Mouse (Mus musculus) spleen, adult 12 weeks (tissue): ENCODE data around the gene Rora.

Source experiments
- DNase-seq: peaks from one replicate; pipeline ENCODE4 v3.0.0; 2022; ENCODE audit warnings: low spot score

Rora gene

DNA sequence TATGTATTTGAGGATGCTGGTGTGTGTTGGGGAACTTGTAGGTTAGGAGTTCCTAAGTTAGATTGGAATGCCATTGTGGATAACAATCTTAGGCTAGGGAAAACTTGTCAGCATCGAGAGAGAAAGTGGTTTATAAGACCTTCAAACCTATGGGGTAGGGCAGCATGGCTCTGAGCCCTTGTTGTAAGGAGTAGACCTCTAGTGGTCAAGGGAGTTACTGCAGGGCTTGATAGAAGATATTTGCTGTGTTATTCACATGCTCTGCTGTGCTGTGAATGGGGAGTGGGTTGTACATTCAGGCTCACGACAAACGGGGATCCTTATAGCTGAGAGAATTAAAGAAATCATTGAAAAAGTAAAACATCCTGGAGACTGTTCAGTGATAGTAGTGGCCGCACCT lies 35.8 kb downstream of the Rora start:
- DNase-seq: no peak

GRCm38 (mm10) chr9:68694889-68695495 lies 41.4 kb downstream of the Rora start:
- DNase-seq: no peak

- DNase-seq: no peak
Measured at GRCm38 (mm10) chr9:68695496-68695969, 41.9 kb downstream of the Rora start.

- DNase-seq: no peak
Measured at GRCm38 (mm10) chr9:68696425-68696956, 42.9 kb downstream of the Rora start.

GRCm38 (mm10) chr9:68699341-68699740 lies 45.8 kb downstream of the Rora start:
- DNase-seq: no peak

- DNase-seq: no peak
Measured at GRCm38 (mm10) chr9:68699856-68700255, 46.3 kb downstream of the Rora start.

GRCm38 (mm10) chr9:68707636-68708035 lies 54.0 kb downstream of the Rora start:
- no peak for DNase-seq

DNA sequence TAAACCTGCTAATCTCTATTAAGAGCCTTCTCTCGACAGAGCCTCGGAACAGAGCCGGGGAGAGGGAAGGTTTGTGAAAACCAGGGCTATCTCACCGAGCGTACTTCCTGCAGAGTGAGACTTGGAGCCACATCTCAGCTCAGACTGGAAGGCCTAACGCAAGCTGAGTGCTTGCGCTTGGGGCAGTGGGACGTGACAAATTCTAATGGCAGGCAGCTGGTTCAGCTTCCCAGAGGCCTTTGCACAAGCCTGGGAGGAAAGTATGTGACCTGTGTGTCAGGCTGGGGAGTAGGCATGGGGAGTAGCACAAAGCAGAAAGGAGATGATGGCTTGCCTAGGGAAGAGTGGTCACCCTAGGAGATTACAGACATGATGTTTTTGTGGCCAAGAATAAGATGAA lies 55.6 kb downstream of the Rora start:
- no peak for DNase-seq

- DNase-seq: no peak
Measured at GRCm38 (mm10) chr9:68710893-68711654, 57.5 kb downstream of the Rora start.

- DNase-seq: no peak
Measured at GRCm38 (mm10) chr9:68716961-68717360, 63.4 kb downstream of the Rora start.

DNA sequence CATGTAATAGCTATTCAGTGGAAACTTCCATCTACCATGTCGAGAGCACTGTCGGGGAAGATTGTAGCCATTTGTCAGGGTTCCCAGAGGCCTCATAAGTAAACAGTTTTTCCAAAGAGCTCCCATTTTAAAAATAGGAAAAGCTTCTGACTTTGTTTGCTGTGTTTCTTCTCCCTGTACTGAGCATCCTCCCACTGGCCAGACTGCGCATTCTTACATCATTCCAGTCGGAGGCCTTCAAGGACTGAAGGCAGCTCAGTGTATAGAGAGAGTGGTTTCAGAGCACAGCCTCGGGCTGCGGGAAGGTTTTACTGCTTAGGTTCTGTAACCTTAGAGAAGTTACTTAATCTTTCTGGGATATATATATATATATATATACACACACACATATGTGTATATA lies 64.8 kb downstream of the Rora start:
- no peak for DNase-seq

DNA sequence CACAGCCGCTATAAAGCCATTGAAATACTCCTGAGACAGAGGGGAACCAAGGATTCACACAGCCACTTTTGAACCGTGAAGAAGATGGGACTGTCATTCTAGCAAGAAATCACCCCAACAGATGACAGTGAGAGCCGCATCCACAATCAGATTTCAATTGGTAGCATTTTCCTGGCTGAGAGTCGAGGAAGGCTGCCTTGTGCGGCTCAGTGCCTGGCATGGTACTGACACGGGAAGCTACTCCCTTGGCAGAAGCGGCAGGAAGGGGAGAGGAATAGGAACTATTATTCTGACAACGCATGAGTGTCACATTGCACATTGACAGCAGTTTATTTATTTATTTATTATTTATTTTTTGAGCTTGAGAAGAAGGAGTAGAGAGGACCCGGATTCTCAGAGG lies 65.7 kb downstream of the Rora start:
- no peak for DNase-seq

DNA sequence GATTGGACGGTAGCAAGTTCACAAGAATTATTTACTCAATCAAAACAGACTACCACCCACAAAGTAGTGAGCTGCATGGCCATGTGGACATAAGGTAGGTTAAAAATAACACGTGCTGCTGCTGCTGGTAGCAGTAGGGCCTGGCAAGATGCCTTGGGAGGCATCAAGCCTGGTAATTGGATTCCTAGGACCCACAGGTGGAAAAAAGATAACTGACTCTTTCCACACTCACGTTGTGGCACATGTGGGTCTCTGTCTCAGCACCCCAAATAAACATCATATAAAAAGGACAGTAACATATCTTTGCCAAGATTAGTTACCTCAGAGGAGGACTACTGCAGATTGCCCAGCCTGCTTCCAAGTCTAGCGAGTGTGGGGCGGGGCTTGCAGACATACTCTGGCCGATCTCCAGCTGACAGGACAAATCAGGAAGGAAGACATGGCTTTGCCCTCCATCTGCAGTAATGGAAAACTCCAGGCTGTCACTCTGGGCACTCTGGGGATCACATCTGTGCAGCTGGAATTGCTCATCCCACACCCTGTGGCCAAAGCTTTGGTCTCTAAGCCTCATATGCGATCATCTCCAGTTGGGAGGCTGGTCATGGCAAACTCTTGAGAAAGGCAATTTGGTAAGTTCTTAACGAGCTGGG lies 71.2 kb downstream of the Rora start:
- DNase-seq: no peak

DNA sequence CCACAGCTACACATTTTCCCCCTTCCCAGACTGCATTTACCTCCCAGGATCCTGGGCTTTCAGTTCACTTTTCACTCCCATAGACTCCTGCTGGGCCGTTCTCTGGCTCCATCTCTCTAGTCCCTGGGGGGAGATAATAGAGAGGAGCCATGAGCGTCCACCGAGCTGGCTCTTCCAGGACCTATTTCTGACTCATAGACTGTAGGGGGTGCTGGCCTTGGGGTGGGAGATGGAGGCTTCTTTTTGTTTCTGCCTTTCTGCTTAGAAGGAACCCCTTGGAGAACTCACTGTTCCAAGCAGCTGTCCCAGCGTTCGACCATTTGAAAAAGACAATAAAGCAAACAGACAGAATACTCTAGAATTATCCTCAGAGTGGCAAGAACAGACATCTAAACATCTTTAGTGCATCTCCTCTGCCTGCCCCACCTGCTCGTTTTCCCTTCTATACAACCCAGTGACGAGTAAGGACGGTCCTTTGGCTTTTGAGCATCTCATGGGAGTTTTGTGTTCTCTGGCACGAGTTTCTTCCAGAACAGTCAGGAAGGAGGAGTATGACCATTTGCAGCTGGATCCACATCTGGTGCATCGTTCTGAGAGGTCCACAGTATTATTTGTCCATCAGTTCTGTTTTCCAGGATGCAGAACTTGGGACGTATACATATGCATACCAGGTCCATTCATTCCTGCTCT lies 73.7 kb downstream of the Rora start:
- no peak for DNase-seq

DNA sequence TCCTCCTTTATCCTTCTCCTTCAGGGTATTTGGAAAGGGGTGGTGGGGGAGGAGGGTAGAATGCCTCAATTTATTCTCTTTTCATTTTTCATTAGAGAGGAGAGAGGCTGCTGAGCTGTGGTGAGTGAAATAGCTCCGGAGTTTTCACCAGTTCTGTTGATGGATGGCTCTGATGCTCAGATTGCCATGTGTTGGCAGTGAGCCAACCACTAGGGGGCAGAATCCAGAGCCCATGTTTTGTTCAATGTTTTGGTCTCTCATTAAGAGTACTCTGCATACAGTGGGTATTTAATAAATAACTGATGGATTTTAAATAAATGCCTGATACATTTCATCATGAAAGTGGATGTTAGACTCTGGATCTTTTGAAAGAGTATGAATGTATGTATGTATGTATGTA lies 77.9 kb downstream of the Rora start:
- no peak for DNase-seq

DNA sequence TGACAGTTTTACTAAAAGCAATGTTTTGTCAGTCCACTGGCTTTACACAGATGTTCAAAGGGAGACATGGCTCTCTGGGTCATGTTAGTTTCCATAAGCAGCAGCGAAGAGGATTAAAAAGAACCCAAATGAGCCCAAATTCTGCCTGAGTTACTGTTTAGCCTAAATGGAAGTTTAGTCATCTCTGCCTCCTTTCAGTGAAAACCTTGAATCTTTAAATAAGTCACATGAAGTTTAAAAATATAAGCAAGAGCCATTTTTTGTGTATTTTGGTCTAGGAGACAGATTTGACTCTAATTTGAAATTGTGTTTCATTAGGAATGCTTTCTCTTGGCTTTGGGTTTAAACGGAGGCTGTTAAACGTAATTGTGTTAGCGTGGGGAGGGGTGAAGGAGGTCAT lies 79.3 kb downstream of the Rora start:
- no peak for DNase-seq

GRCm38 (mm10) chr9:68735886-68736285 lies 82.3 kb downstream of the Rora start:
- DNase-seq: no peak

GRCm38 (mm10) chr9:68737197-68737736 lies 83.7 kb downstream of the Rora start:
- DNase-seq: no peak

DNA sequence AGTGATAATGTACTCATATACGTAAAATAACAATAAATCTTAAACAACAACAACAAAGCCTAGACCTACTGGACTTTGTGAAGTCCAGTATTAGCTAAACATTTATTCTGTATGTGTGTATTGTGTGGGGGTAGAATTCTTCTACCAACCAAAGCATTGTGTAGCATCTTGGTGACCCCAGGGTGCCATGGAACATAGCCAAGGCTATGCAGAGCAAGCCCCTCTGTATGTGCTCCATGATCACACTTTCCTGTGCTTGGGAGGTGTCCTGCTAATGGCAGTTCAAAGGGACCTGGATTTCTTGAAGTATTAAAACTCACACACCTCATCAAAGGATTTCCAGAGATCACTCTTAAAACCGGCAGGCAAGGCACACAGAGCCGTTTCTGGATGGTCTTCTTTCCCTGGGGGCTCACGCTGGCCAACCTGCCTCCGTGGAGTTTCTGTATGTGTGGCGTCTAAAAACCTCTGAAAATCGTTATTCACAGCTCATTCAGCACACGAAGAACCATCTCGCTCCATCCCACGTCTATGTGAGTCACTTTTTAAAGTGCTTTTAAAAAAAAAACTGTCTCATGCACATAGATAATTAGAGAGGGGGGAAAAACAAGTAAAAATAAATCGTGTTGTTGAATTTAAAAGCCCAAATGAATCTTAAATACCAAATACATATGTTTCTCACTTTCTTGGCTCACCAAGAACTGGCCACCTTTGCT lies 92.5 kb downstream of the Rora start:
- no peak for DNase-seq

GRCm38 (mm10) chr9:68756976-68757375 lies 103.4 kb downstream of the Rora start:
- DNase-seq: no peak

GRCm38 (mm10) chr9:68759324-68759723 lies 105.7 kb downstream of the Rora start:
- DNase-seq: no peak
